Mouse (Mus musculus) kidney, postnatal 36 days (tissue): Measurements from ENCODE around the gene AW011738.
A peak's percentile ranks its signal among the peaks of the same experiment; 100 is the strongest.

ENCODE experiments used
- DNase-seq, 2 experiments: peaks; one replicate each; pipeline ENCODE4 v3.0.0; 2021 to 2022; ENCODE audit warnings: mixed read lengths in 2 of 2

The AW011738 gene

GRCm38 (mm10) chr4:156203001-156203412, at the start of gene AW011738:
TSS of gene AW011738 (plus strand) at chr4:156203304.
- DNase-seq, result peak; percentile 76 to 88

GRCm38 (mm10) chr4:156154771-156155170, 48.3 kb upstream of the AW011738 start:
- DNase-seq, result no peak

GRCm38 (mm10) chr4:156166477-156166876, 36.6 kb upstream of the AW011738 start:
- no peak for DNase-seq

GRCm38 (mm10) chr4:156168611-156169010, 34.5 kb upstream of the AW011738 start:
- DNase-seq, result no peak

GRCm38 (mm10) chr4:156169129-156169528, 34.0 kb upstream of the AW011738 start:
- no peak for DNase-seq

GRCm38 (mm10) chr4:156171828-156172227, 31.3 kb upstream of the AW011738 start:
- no peak for DNase-seq

- no peak for DNase-seq
These were observed 25.5 kb upstream of the AW011738 start for GRCm38 (mm10) chr4:156177630-156178029.

- DNase-seq, result no peak
These were observed 19.4 kb upstream of the AW011738 start for GRCm38 (mm10) chr4:156183747-156184146.

GRCm38 (mm10) chr4:156184291-156184954, 18.7 kb upstream of the AW011738 start:
- peak in 1 of 2 experiments; percentile 39 for DNase-seq

GRCm38 (mm10) chr4:156185456-156185949, 17.6 kb upstream of the AW011738 start:
- DNase-seq, result no peak

- no peak for DNase-seq
These were observed 16.9 kb upstream of the AW011738 start for GRCm38 (mm10) chr4:156185950-156186850.

GRCm38 (mm10) chr4:156188162-156188810, 14.8 kb upstream of the AW011738 start:
- DNase-seq, result no peak

GRCm38 (mm10) chr4:156188811-156189323, 14.2 kb upstream of the AW011738 start:
- DNase-seq, result peak; percentile 74 to 85

- DNase-seq, result peak; percentile 84 to 88
These were observed 10.5 kb upstream of the AW011738 start for GRCm38 (mm10) chr4:156192421-156193199.

GRCm38 (mm10) chr4:156193200-156193590, 9.9 kb upstream of the AW011738 start:
- peak; percentile 69 to 74 for DNase-seq

GRCm38 (mm10) chr4:156193906-156194305, 9.2 kb upstream of the AW011738 start:
- DNase-seq, result peak; percentile 20 to 42

GRCm38 (mm10) chr4:156194346-156194745, 8.8 kb upstream of the AW011738 start:
- DNase-seq, result no peak

- DNase-seq, result peak; percentile 70 to 81
These were observed 6.9 kb upstream of the AW011738 start for GRCm38 (mm10) chr4:156195927-156196870.

GRCm38 (mm10) chr4:156197131-156197828, 5.8 kb upstream of the AW011738 start, which contains the start of gene Agrn:
TSS of gene Agrn (minus strand) at chr4:156197488.
- peak; percentile 69 to 87 for DNase-seq

- peak; percentile 95 to 97 for DNase-seq
These were observed 5.3 kb upstream of the AW011738 start for GRCm38 (mm10) chr4:156197829-156198205.
